ENCODE assay signal across 9 mouse cellular contexts in the genomic region with DNA sequence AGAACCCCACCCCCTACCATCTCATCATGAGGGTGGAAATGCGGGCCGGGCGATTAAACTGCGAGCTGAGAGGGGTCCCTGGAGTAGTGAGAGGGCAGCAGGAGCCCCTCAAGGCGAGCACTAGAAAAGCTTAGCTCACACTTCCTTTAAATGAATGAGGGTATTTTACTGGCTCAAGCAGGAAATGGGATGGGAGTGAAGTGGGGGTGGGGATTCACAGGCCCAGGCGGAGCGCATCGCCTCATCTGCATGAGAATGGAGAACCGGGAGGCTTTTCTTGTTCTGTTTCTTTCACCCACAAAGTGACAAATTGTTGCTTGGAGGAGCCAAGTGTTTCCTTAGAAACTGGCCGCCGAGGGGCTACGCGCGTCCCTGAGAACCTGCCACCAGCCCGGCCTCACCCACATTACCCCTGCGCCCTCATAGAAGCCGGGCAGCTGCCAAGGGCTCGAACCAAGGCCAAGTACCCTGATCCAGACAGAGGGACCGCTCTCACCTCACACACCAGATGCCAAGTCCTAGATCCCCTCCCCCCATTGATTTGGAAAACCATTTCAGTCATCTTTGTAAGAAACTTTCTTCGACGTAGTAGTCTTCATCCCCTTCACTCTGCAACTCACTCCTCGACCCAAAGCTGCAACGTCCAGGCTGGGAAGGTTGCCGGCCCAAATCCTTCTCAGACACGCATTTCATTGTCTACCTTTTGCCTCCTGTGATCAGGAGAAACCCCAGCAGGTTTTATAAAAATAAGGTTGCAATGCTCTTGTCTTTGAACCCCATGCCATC. TPM values are rescaled to one million over a fixed set of nuclear protein-coding genes. Genes with fewer than 3 reads are reported as not detected.
A peak's percentile ranks its signal among the peaks of the same experiment; 100 is the strongest.
DNase-seq lines count a peak whose midpoint lies in the region; ATAC-seq and TF ChIP-seq lines count a peak whose summit lies in the region.
"Had no signal": no experiment of that assay in that cellular context is flagged by ENCODE, and none has a peak within 500 bp of the region (broad histone marks: within the 10 kb centered on the region; RNA-seq: fewer than 3 reads in every experiment).

No protein-coding gene starts in this region.

- under 1% methylated on average over 25 of the region's 25 CpGs for WGBS in hindbrain, embryonic 12.5 days
- 3% methylated on average over 25 of the region's 25 CpGs for WGBS in heart, embryonic 11.5 days (ENCODE audit: insufficient replicate concordance)

- no peaks in the 10 kb centered on the region; a peak in 1 of 4 replicates for H3K4me1 ChIP-seq in ES-E14 (ENCODE audit: control insufficient read depth in 2 of 2, insufficient read depth in 2 of 2, low read length in 2 of 2, poor library complexity in 1 of 2)
- peaks cover 19% of the 10 kb centered on the region for H3K4me1 ChIP-seq in hindbrain, embryonic 12.5 days
- no peaks in the 10 kb centered on the region for H3K4me1 ChIP-seq in heart, embryonic 11.5 days (ENCODE audit: control insufficient read depth, insufficient read depth, low read length)

- H3K9me3 ChIP-seq in ES-E14 (ENCODE audit: control insufficient read depth, insufficient read depth, low read depth, low read length) = no peaks in the 10 kb centered on the region
- H3K9me3 ChIP-seq in hindbrain, embryonic 12.5 days (replicated peaks) = no peaks in the 10 kb centered on the region
- H3K9me3 ChIP-seq in heart, embryonic 11.5 days (replicated peaks; ENCODE audit: control insufficient read depth, low read length) = no peaks in the 10 kb centered on the region

- no peak overlapping the region for H3K9ac ChIP-seq in ES-E14 (ENCODE audit: insufficient read depth, low read depth, low read length, poor library complexity, severe bottlenecking)
- H3K9ac ChIP-seq in hindbrain, embryonic 12.5 days = no peak overlapping the region
- no peak overlapping the region for H3K9ac ChIP-seq in heart, embryonic 11.5 days (ENCODE audit: low read depth, low read length)

- peak; percentile 83 for DNase-seq in ES-E14 (ENCODE audit: low read depth, low spot score)
- DNase-seq in embryo, embryonic 10.5 days (ENCODE audit: low spot score) = peak; percentile 79
- DNase-seq in neural tube, embryonic 10.5 days (ENCODE audit: extremely low spot score, low spot score) = peak; percentile 59
- DNase-seq in kidney, adult 9 months = no peak
- DNase-seq in thymus, postnatal 4 days = no peak
- DNase-seq: heart, adult 11 months; thymus, adult 18-20 months had no signal

- peaks cover 62% of the 10 kb centered on the region for H3K27me3 ChIP-seq in hindbrain, embryonic 12.5 days
- peaks cover 66% of the 10 kb centered on the region for H3K27me3 ChIP-seq in heart, embryonic 11.5 days (ENCODE audit: control insufficient read depth, insufficient read depth, low read length)

- peak overlapping the region; percentile 51 to 55 for H3K4me3 ChIP-seq in ES-E14 (ENCODE audit: insufficient read depth in 1 of 2, low read depth in 1 of 2, low read length in 2 of 2, poor library complexity in 1 of 2, severe bottlenecking in 1 of 2)
- peak overlapping the region; percentile 24 for H3K4me3 ChIP-seq in hindbrain, embryonic 12.5 days
- no peak overlapping the region for H3K4me3 ChIP-seq in heart, embryonic 11.5 days (ENCODE audit: low read depth, low read length)

- ATAC-seq in hindbrain, embryonic 12.5 days (ENCODE audit: low FRiP score) = peak; percentile 86
- ATAC-seq in heart, embryonic 11.5 days (replicated peaks; ENCODE audit: insufficient number of reproducible peaks, low FRiP score, low TSS enrichment) = no peak

- in situ Hi-C loops in ES-E14 (cut with MboI; ENCODE audit: low sequenced_read_pairs in 2 of 2, unreplicated experiment in 2 of 2) = no loop called here

- H3K4me2 ChIP-seq in hindbrain, embryonic 12.5 days (replicated peaks) = peak overlapping the region; percentile 54
- H3K4me2 ChIP-seq in heart, embryonic 11.5 days = no peak overlapping the region

- H3K27ac ChIP-seq in ES-E14 (ENCODE audit: insufficient read depth, low read depth, low read length, poor library complexity, severe bottlenecking) = peak overlapping the region; percentile 46; the same call in 1 of the 2 replicates
- 0 out of 2 replicates have a peak overlapping the region, but pooled peaks have one; percentile 1 for H3K27ac ChIP-seq in hindbrain, embryonic 12.5 days
- H3K27ac ChIP-seq in heart, embryonic 11.5 days (ENCODE audit: low read depth, low read length) = no peak overlapping the region

- no peaks in the 10 kb centered on the region for H3K36me3 ChIP-seq in ES-E14 (ENCODE audit: control insufficient read depth, insufficient read depth, low read length, poor library complexity, severe bottlenecking)
- H3K36me3 ChIP-seq in hindbrain, embryonic 12.5 days = no peaks in the 10 kb centered on the region
- H3K36me3 ChIP-seq in heart, embryonic 11.5 days (ENCODE audit: control insufficient read depth, insufficient read depth, low read length) = no peaks in the 10 kb centered on the region

TF ChIP-seq in ES-E14, 5 proteins besides CTCF, POLR2A, EP300 and RAD21:
- no peak for TF ChIP-seq CHD2 (IDR thresholded peaks at IDR 0.05; ENCODE audit: low read depth, low read length)
- no peak for TF ChIP-seq ZC3H11A (IDR thresholded peaks at IDR 0.05; ENCODE audit: borderline replicate concordance, low read depth, low read length)

RNA-seq across cellular contexts. Expression of gene Nxph1, which starts 8.7 kb away (rescaled TPM):
- not detected in 2 replicates for total RNA-seq in ES-E14 (2012; rRNA removed)
- polyA plus RNA-seq in hindbrain, embryonic 12.5 days (2016; fragmentation: Nextera tagmentation; extraction: Ambion mirVana) = 22.5 and 27.0 TPM in 2 replicates
- 0.21 TPM in 1 of 2 replicates, not detected in the other for polyA plus RNA-seq in heart, embryonic 11.5 days (2014; fragmentation: Nextera tagmentation; extraction: Ambion mirVana)

Comparison
In these comparisons a context has a peak if more than half of its experiments do, and no peak if none do; other contexts are left out.
1. DNase-seq: peak in ES-E14 (single experiment), embryo, embryonic 10.5 days (single experiment) and neural tube, embryonic 10.5 days (single experiment); none in kidney, adult 9 months (single experiment) and thymus, postnatal 4 days (single experiment).
2. RNA of gene Nxph1, which starts 8.7 kb away (polyA plus RNA-seq): 22.5 to 27.0 TPM in hindbrain, embryonic 12.5 days; 0.21 TPM in heart, embryonic 11.5 days; every median in the first group is over 10 times any median in the second.